Mouse (Mus musculus): ENCODE data around the gene Iapp. TPM values are rescaled to one million over a fixed set of nuclear protein-coding genes. Genes with fewer than 3 reads are reported as not detected.

The Iapp gene
- polyA plus RNA-seq (2017; shearing (Covaris generic)): not detected

DNA sequence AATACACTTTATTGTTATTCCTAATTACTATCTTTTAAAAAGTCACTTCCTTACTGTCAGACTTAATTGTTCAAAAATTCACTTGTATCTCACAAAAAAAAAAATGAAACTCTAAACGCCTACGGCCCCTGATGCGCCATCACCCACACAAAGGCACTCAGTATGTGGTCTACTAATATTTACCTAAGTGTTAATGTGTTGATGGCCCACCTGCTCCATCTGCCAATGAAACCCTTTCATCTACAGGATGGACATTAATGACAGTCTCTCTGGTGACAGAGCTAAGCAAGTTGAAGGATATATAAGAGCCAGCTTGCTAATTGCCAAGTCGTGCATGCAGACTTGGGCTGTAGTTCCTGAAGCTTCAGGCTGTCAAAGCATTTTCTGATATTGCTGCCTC lies at the start of gene Iapp:
TSS of gene Iapp (plus strand) at position 326 of the 400 bp plus-strand sequence.

GRCm38 (mm10) chr6:142322881-142323280 lies 24.7 kb downstream of the Iapp start, which contains the start of gene Slco1a5:
TSS of gene Slco1a5 (minus strand) at chr6:142322981.

GRCm38 (mm10) chr6:142345440-142346038 lies 47.3 kb downstream of the Iapp start, which contains the start of gene Pyroxd1:
TSS of gene Pyroxd1 (plus strand) at chr6:142345654.

Other genes with a start within 250 kb of the Iapp start
- 0.69 TPM for gene Slco1a6, start 89.9 kb upstream of the Iapp start, polyA plus RNA-seq (2017; shearing (Covaris generic))
- not detected for gene Slco1a5, start 24.6 kb downstream of the Iapp start, polyA plus RNA-seq (2017; shearing (Covaris generic))
- 24.2 TPM for gene Pyroxd1, start 47.2 kb downstream of the Iapp start, polyA plus RNA-seq (2017; shearing (Covaris generic))
- 47.7 TPM for gene Recql, start 88.7 kb downstream of the Iapp start, polyA plus RNA-seq (2017; shearing (Covaris generic))
- 18.6 TPM for gene Golt1b, start 88.8 kb downstream of the Iapp start, polyA plus RNA-seq (2017; shearing (Covaris generic))
- gene Spx, start 115.0 kb downstream of the Iapp start, polyA plus RNA-seq (2017; shearing (Covaris generic)): 0.98 TPM
- not detected for gene Gys2, start 174.7 kb downstream of the Iapp start, polyA plus RNA-seq (2017; shearing (Covaris generic))
- gene Ldhb, start 209.5 kb downstream of the Iapp start, polyA plus RNA-seq (2017; shearing (Covaris generic)): 133 TPM